Mouse (Mus musculus) stomach, postnatal 0 days (tissue): ENCODE data around the gene Chchd6.

ENCODE experiments used
- CTCF ChIP-seq: IDR thresholded peaks from 2 replicates; pipeline ENCODE4 v1.5.1; 2016; ENCODE audit warnings: antibody characterized with exemption, low read depth, mild to moderate bottlenecking, moderate library complexity
- EP300 ChIP-seq: optimal IDR thresholded peaks from 2 replicates; pipeline ENCODE3; 2016; ENCODE audit warnings: antibody characterized with exemption

- no peak for TF ChIP-seq CTCF
- no peak for TF ChIP-seq EP300
Observed at GRCm38 (mm10) chr6:89457601-89458000, 137.9 kb downstream of the Chchd6 start.
